Mouse (Mus musculus): Measurements from ENCODE around the gene Clasp1. TPM values are rescaled to one million over a fixed set of nuclear protein-coding genes. Genes with fewer than 3 reads are reported as not detected.
A peak's percentile ranks its signal among the peaks of the same experiment; 100 is the strongest.

The Clasp1 gene
- polyA plus RNA-seq, 1 experiment from 2014 or later = 84.0 TPM

DNA sequence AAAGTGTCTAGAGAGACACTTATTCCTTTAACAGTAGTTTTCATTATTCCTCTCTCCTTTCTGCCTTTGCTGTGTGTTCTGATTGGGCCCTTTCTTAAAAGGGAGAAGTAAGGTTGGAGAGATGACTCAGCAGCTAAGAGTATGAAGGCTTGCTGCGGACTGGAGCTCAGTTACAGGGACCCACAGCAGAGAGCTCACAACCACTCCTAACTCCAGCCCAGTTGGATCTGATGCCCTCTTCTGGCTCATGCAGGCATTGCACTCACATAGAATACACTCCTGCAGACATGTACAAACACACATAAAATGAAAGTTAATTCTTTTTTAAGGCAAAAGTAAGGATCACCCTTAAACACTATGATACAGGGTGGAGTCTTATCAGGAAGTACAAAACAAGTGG, 140.4 kb downstream of the Clasp1 start:
- 86% methylated on average over 1 of the region's 1 CpGs for WGBS
- no peaks in the 10 kb centered on the region for H3K9me3 ChIP-seq (ENCODE audit: control insufficient read depth, low read length)
- H3K4me1 ChIP-seq (ENCODE audit: control insufficient read depth, insufficient read depth, low read depth, low read length) = no peaks in the 10 kb centered on the region
- no peak overlapping the region for H3K4me2 ChIP-seq (ENCODE audit: low read length)
- no peak overlapping the region for H3K4me3 ChIP-seq (ENCODE audit: low read length)
- H3K27ac ChIP-seq (ENCODE audit: low read depth, low read length) = no peak overlapping the region
- no peaks in the 10 kb centered on the region for H3K27me3 ChIP-seq (replicated peaks; ENCODE audit: control insufficient read depth, insufficient read depth, low read length)
- peaks cover 33% of the 10 kb centered on the region for H3K36me3 ChIP-seq (ENCODE audit: control insufficient read depth, insufficient read depth, low read length)
- H3K9ac ChIP-seq (ENCODE audit: low read depth, low read length) = no peak overlapping the region
- ATAC-seq = peak; percentile 58; the same call in 1 of the 2 replicates

DNA sequence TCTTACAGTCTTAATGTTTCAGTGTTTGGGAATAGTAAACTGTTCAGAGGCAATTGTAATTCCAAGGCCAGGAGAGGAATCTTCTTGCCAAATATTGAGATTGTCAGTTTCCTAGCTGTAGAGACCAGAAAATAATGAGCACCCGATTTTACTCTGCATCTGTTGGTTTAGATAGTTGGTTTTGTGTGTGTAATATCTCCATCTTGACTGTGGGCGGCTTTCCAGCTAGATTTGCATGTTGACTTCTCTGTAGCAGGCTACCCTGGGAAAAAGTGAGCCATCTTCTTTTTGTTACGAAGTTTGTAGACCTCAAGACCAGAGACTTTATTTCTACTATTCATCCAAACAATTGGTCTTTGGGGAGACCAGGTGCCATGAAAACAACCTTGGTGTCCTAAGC, 142.4 kb downstream of the Clasp1 start:
- Histone ChIP-seq H3K4me3 (ENCODE audit: low read length) (no peak overlapping the region), H3K9me3 (ENCODE audit: control insufficient read depth, low read length) (no peaks in the 10 kb centered on the region), H3K4me1 (ENCODE audit: control insufficient read depth, insufficient read depth, low read depth, low read length) (no peaks in the 10 kb centered on the region), H3K4me2 (ENCODE audit: low read length) (no peak overlapping the region), H3K27ac (ENCODE audit: low read depth, low read length) (no peak overlapping the region), H3K36me3 (ENCODE audit: control insufficient read depth, insufficient read depth, low read length) (peaks cover 38% of the 10 kb centered on the region), H3K27me3 (replicated peaks; ENCODE audit: control insufficient read depth, insufficient read depth, low read length) (no peaks in the 10 kb centered on the region), H3K9ac (ENCODE audit: low read depth, low read length) (no peak overlapping the region)
- ATAC-seq = no peak
- 93% methylated on average over 3 of the region's 3 CpGs for WGBS

DNA sequence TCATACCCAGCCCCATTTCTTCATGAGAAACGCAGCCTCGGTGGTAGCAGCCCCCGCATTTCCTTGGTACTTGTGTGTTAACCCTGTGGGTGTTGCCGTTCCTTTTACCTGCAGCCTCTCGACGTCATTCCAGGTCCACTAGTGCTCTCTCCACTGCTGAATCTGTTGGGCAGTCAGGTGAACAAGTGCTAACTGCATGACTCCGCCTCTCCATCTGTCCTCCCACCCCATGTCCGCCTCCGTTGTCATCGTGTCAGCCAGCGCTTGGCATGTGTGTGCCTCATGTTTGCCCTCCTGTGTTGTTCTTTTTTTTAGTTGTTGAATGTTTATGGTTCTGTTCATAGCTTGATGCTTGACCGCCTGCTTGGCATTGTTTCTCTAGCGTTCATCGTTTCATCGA, 147.2 kb downstream of the Clasp1 start:
- WGBS = 90% methylated on average over 15 of the region's 15 CpGs
- ATAC-seq = peak; percentile 60
- H3K4me2 ChIP-seq (ENCODE audit: low read length) = no peak overlapping the region
- no peak overlapping the region for H3K4me3 ChIP-seq (ENCODE audit: low read length)
- no peak overlapping the region for H3K27ac ChIP-seq (ENCODE audit: low read depth, low read length)
- H3K9me3 ChIP-seq (ENCODE audit: control insufficient read depth, low read length) = no peaks in the 10 kb centered on the region
- no peaks in the 10 kb centered on the region for H3K4me1 ChIP-seq (ENCODE audit: control insufficient read depth, insufficient read depth, low read depth, low read length)
- H3K9ac ChIP-seq (ENCODE audit: low read depth, low read length) = no peak overlapping the region
- H3K36me3 ChIP-seq (ENCODE audit: control insufficient read depth, insufficient read depth, low read length) = peaks cover 23% of the 10 kb centered on the region
- no peaks in the 10 kb centered on the region for H3K27me3 ChIP-seq (replicated peaks; ENCODE audit: control insufficient read depth, insufficient read depth, low read length)

DNA sequence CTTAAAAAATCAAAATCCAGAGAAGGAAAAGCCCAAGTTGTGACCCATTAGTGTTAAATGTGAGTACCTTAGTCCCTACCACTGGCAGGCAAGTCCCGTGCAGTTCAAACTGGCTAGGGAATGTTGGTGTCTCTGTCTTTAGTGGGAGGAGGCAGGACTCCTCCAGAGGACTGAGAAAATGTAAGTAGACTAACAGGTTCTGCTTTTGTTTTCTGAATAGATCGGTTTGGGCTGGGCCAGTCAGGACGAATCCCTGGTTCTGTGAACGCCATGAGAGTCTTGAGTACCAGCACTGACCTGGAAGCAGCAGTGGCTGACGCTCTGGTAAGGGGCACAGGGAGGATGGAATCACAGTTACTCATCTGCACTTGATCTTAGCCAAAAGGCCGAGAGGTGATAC, 150.2 kb downstream of the Clasp1 start:
- Histone ChIP-seq H3K4me3 (ENCODE audit: low read length) (no peak overlapping the region), H3K9me3 (ENCODE audit: control insufficient read depth, low read length) (no peaks in the 10 kb centered on the region), H3K9ac (ENCODE audit: low read depth, low read length) (no peak overlapping the region), H3K4me1 (ENCODE audit: control insufficient read depth, insufficient read depth, low read depth, low read length) (no peaks in the 10 kb centered on the region), H3K36me3 (ENCODE audit: control insufficient read depth, insufficient read depth, low read length) (peaks cover 34% of the 10 kb centered on the region), H3K27me3 (replicated peaks; ENCODE audit: control insufficient read depth, insufficient read depth, low read length) (no peaks in the 10 kb centered on the region), H3K4me2 (ENCODE audit: low read length) (no peak overlapping the region), H3K27ac (ENCODE audit: low read depth, low read length) (no peak overlapping the region)
- ATAC-seq = no peak
- WGBS = 94% methylated on average over 6 of the region's 6 CpGs

DNA sequence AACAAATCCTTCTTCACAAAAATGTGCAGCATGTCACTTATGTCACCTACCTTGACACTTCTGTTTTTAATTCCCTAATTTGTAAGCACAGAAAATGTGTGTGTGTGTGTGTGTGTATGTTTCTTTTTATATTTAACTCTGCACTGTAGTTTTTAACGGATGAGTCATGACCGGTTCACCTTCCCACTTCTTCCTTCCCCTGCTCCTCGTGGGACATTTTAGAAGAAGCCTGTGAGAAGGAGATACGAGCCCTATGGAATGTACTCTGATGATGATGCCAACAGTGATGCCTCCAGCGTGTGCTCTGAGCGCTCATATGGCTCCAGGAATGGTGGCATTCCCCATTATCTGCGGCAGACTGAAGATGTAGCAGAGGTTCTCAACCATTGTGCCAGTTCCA, 154.0 kb downstream of the Clasp1 start:
- Histone ChIP-seq H3K4me2 (ENCODE audit: low read length) (no peak overlapping the region), H3K4me3 (ENCODE audit: low read length) (no peak overlapping the region), H3K4me1 (ENCODE audit: control insufficient read depth, insufficient read depth, low read depth, low read length) (no peaks in the 10 kb centered on the region), H3K36me3 (ENCODE audit: control insufficient read depth, insufficient read depth, low read length) (peaks cover 29% of the 10 kb centered on the region), H3K9me3 (ENCODE audit: control insufficient read depth, low read length) (no peaks in the 10 kb centered on the region), H3K9ac (ENCODE audit: low read depth, low read length) (no peak overlapping the region), H3K27me3 (replicated peaks; ENCODE audit: control insufficient read depth, insufficient read depth, low read length) (no peaks in the 10 kb centered on the region), H3K27ac (ENCODE audit: low read depth, low read length) (no peak overlapping the region)
- 95% methylated on average over 7 of the region's 7 CpGs for WGBS
- ATAC-seq = no peak

DNA sequence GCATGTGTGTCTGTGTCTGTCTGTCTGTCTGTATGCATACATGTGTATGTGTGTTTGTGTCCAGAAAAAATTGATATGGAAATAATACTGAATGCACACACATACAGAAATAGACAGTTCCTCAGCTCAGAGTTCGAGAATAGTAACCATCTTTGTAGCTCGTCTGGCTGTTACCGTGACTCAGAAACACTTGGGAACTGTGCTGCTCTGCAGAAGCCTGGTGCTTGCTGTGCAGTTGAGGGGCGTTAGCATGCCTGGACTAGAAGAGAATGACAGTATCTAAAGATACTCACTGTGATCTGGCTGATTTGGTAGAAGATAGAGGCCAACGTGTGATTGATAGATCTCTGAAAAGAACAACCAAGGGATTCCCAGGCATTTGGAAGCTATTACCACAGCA, 159.9 kb downstream of the Clasp1 start:
- no peak overlapping the region for H3K27ac ChIP-seq (ENCODE audit: low read depth, low read length)
- no peaks in the 10 kb centered on the region for H3K4me1 ChIP-seq (ENCODE audit: control insufficient read depth, insufficient read depth, low read depth, low read length)
- H3K4me2 ChIP-seq (ENCODE audit: low read length) = no peak overlapping the region
- no peak for ATAC-seq
- no peaks in the 10 kb centered on the region for H3K9me3 ChIP-seq (ENCODE audit: control insufficient read depth, low read length)
- no peak overlapping the region for H3K9ac ChIP-seq (ENCODE audit: low read depth, low read length)
- no peak overlapping the region for H3K4me3 ChIP-seq (ENCODE audit: low read length)
- no peaks in the 10 kb centered on the region for H3K27me3 ChIP-seq (replicated peaks; ENCODE audit: control insufficient read depth, insufficient read depth, low read length)
- peaks cover 34% of the 10 kb centered on the region for H3K36me3 ChIP-seq (ENCODE audit: control insufficient read depth, insufficient read depth, low read length)
- whole genome bisulfite sequencing = 89% methylated on average over 5 of the region's 5 CpGs

DNA sequence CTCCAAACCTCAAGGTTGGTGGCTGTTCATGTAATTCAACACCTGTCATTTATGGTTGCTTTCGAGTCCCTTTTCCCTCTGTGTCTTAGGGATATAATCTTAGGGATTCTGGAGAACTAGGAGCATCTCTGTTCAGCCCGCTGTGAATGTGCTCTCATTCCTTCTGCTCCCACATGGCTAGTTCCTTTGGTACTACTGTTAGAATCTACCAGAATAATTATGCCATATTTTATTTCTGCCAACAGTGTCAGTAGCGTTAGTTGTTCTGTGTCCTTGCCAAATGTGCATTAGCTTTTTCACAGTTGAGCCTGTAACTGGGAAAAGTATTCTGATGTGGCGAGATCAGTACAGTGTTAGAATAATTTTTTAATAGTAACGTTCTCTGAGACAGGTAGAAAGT, 162.3 kb downstream of the Clasp1 start:
- no peak overlapping the region for H3K27ac ChIP-seq (ENCODE audit: low read depth, low read length)
- H3K36me3 ChIP-seq (ENCODE audit: control insufficient read depth, insufficient read depth, low read length) = peaks cover 40% of the 10 kb centered on the region
- no peak overlapping the region for H3K9ac ChIP-seq (ENCODE audit: low read depth, low read length)
- no peaks in the 10 kb centered on the region for H3K4me1 ChIP-seq (ENCODE audit: control insufficient read depth, insufficient read depth, low read depth, low read length)
- WGBS = 93% methylated on average over 5 of the region's 5 CpGs
- no peak for ATAC-seq
- no peak overlapping the region for H3K4me2 ChIP-seq (ENCODE audit: low read length)
- H3K9me3 ChIP-seq (ENCODE audit: control insufficient read depth, low read length) = no peaks in the 10 kb centered on the region
- H3K27me3 ChIP-seq (replicated peaks; ENCODE audit: control insufficient read depth, insufficient read depth, low read length) = no peaks in the 10 kb centered on the region
- H3K4me3 ChIP-seq (ENCODE audit: low read length) = no peak overlapping the region

DNA sequence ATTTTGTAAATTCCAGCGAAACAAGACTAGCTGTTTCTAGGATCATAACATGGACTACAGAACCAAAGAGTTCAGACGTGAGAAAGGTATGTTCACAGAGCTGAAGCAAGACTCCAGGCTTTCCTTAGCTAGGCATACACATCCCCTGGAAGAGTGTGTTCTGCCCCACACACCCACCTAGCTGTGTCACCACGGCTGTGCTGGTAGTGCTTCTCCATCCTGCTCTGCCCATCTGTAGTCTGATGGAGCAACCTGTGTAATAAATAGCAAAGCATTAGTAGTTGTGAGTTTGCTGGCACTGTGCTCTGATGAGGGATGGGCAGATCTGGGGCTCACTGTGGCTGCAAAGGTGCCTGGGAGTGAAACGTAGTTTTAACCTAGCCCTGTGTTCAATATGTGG, 163.2 kb downstream of the Clasp1 start:
- Histone ChIP-seq H3K9ac (ENCODE audit: low read depth, low read length) (no peak overlapping the region), H3K36me3 (ENCODE audit: control insufficient read depth, insufficient read depth, low read length) (peaks cover 41% of the 10 kb centered on the region), H3K9me3 (ENCODE audit: control insufficient read depth, low read length) (no peaks in the 10 kb centered on the region), H3K27ac (ENCODE audit: low read depth, low read length) (no peak overlapping the region), H3K4me2 (ENCODE audit: low read length) (no peak overlapping the region), H3K4me3 (ENCODE audit: low read length) (no peak overlapping the region), H3K27me3 (replicated peaks; ENCODE audit: control insufficient read depth, insufficient read depth, low read length) (no peaks in the 10 kb centered on the region), H3K4me1 (ENCODE audit: control insufficient read depth, insufficient read depth, low read depth, low read length) (no peaks in the 10 kb centered on the region)
- ATAC-seq = no peak
- 94% methylated on average over 4 of the region's 4 CpGs for WGBS

DNA sequence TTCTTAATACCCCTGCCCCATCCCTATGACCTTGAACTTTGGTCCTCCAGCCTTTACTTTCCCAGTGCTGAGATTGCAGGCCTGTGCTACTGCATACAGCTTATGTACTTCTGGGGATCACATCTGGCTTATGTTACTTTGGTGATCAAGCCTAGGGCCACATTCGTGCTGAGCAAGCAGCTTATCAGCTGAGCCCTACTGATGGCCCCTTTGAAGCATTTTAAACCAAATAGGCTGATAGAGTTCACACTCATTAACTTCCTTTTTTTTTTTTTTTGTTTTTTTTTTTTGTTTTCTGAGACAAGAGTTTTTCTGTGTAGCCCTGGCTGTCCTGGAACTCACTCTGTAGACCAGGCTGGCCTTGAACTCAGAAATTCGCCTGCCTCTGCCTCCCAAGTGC, 164.2 kb downstream of the Clasp1 start:
- Histone ChIP-seq H3K9ac (ENCODE audit: low read depth, low read length) (no peak overlapping the region), H3K9me3 (ENCODE audit: control insufficient read depth, low read length) (no peaks in the 10 kb centered on the region), H3K4me3 (ENCODE audit: low read length) (no peak overlapping the region), H3K36me3 (ENCODE audit: control insufficient read depth, insufficient read depth, low read length) (peaks cover 44% of the 10 kb centered on the region), H3K4me1 (ENCODE audit: control insufficient read depth, insufficient read depth, low read depth, low read length) (no peaks in the 10 kb centered on the region), H3K27me3 (replicated peaks; ENCODE audit: control insufficient read depth, insufficient read depth, low read length) (no peaks in the 10 kb centered on the region), H3K27ac (ENCODE audit: low read depth, low read length) (no peak overlapping the region), H3K4me2 (ENCODE audit: low read length) (no peak overlapping the region)
- 93% methylated on average over 2 of the region's 2 CpGs for WGBS
- ATAC-seq = no peak

DNA sequence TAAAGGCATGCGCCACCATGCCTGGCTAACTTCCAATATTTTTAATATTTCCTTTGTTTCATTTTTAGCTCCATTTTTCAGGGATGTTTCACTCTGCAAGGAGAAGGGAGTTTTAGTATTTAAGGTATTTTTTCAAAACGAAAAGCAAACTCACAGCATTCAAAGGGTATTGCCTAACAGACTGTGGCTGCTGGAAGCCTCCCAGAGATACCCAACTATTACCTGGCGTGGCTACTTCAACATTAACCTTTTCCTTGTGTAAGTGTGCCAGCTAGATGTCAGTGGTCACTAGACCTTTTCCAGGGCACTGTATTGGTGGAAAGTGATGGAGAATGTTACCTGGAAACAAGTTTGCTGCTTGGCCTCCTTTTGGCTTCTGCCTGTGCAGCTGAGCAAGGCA, 164.6 kb downstream of the Clasp1 start:
- 96% methylated on average over 3 of the region's 3 CpGs for WGBS
- no peak for ATAC-seq
- H3K9ac ChIP-seq (ENCODE audit: low read depth, low read length) = no peak overlapping the region
- no peak overlapping the region for H3K27ac ChIP-seq (ENCODE audit: low read depth, low read length)
- no peaks in the 10 kb centered on the region for H3K4me1 ChIP-seq (ENCODE audit: control insufficient read depth, insufficient read depth, low read depth, low read length)
- no peaks in the 10 kb centered on the region for H3K9me3 ChIP-seq (ENCODE audit: control insufficient read depth, low read length)
- peaks cover 44% of the 10 kb centered on the region for H3K36me3 ChIP-seq (ENCODE audit: control insufficient read depth, insufficient read depth, low read length)
- no peak overlapping the region for H3K4me3 ChIP-seq (ENCODE audit: low read length)
- no peaks in the 10 kb centered on the region for H3K27me3 ChIP-seq (replicated peaks; ENCODE audit: control insufficient read depth, insufficient read depth, low read length)
- no peak overlapping the region for H3K4me2 ChIP-seq (ENCODE audit: low read length)
